Mouse (Mus musculus) liver, embryonic 16.5 days (tissue): ENCODE data around the gene Dcaf7. TPM values are rescaled to one million over a fixed set of nuclear protein-coding genes. Genes with fewer than 3 reads are reported as not detected.
"Not testable (repeated sequence)": the region's sequence is repeated elsewhere in the genome, so short reads cannot be mapped to it uniquely, and the experiment has no call there.

Experiments used
- ATAC-seq: fragments of 200-750 bp; cut with Nextera tagmentation; 2 replicates; pipeline ENCODE4 v1.8.0; 2017; ENCODE audit warnings: low read depth, mild to moderate bottlenecking, moderate number of reproducible peaks, moderate library complexity
- H3K27ac ChIP-seq: fragments of 300-500 bp; sonication (generic); 2 replicates; pipeline ENCODE4 v1.5.1; 2014; ENCODE audit warnings: mild to moderate bottlenecking, low read length
- H3K27me3 ChIP-seq: fragments of 300-500 bp; sonication (generic); 2 replicates; pipeline ENCODE4 v1.6.1; 2014; ENCODE audit warnings: low read depth, low read length, mixed read lengths; ENCODE audit not compliant: control insufficient read depth, insufficient read depth
- H3K36me3 ChIP-seq: fragments of 300-500 bp; sonication (generic); 2 replicates; pipeline ENCODE4 v1.6.1; 2014; ENCODE audit warnings: mild to moderate bottlenecking; ENCODE audit not compliant: control insufficient read depth, insufficient read depth
- H3K4me1 ChIP-seq: fragments of 300-500 bp; sonication (generic); 2 replicates; pipeline ENCODE4 v1.6.1; 2014; ENCODE audit warnings: low read depth, low read length, mixed read lengths; ENCODE audit not compliant: control insufficient read depth
- H3K4me2 ChIP-seq: fragments of 300-500 bp; sonication (generic); 2 replicates; pipeline ENCODE4 v1.6.1; 2014; ENCODE audit warnings: low read depth, low read length, mixed read lengths
- H3K4me3 ChIP-seq: fragments of 300-500 bp; sonication (generic); 2 replicates; pipeline ENCODE4 v1.5.1; 2014; ENCODE audit warnings: low read depth, mild to moderate bottlenecking, low read length
- H3K9ac ChIP-seq: fragments of 300-500 bp; sonication (generic); 2 replicates; pipeline ENCODE4 v1.6.1; 2014; ENCODE audit warnings: low read depth, low read length
- H3K9me3 ChIP-seq: fragments of 300-500 bp; sonication (generic); replicated peaks from 2 replicates; pipeline ENCODE4 v1.6.1; 2016; ENCODE audit warnings: low read length; ENCODE audit not compliant: control insufficient read depth
- WGBS: fragments of 180-500 bp; shearing (Covaris S2); extraction: QIAGEN DNeasy Blood & Tissue Kit; methylation state at CpG from one replicate; pipeline ENCODE4 v1.1.7; 2014; ENCODE audit not compliant: insufficient replicate concordance; 5-methylcytosine and 5-hydroxymethylcytosine counted together
- polyA plus RNA-seq: library from polyadenylated mRNA; unstranded; fragments of >200 nt; fragmentation: Nextera tagmentation; extraction: Ambion mirVana; gene quantifications from 2 replicates; pipeline ENCODE4 v1.2.1, GENCODE M21; 2015

Dcaf7 gene
- polyA plus RNA-seq, 1 experiment from 2014 or later, result 27.5 TPM

- peak within 1 kb of the TSS; percentile 85 for H3K9ac ChIP-seq
- under 1% methylated on average over 49 of the region's 49 CpGs for WGBS
- H3K27ac ChIP-seq, result peak within 1 kb of the TSS; percentile 83
- H3K4me3 ChIP-seq, result peak within 1 kb of the TSS; percentile 80
- H3K27me3 ChIP-seq, result no peaks in the 10 kb centered on the region
- peak; percentile 98 for ATAC-seq
- H3K4me2 ChIP-seq, result peak within 1 kb of the TSS; percentile 92
- peaks cover 16% of the 10 kb centered on the region for H3K4me1 ChIP-seq
- H3K36me3 ChIP-seq, result no peaks in the 10 kb centered on the region; the same call in 1 of the 2 replicates
- no peaks in the 10 kb centered on the region for H3K9me3 ChIP-seq
Observed at GRCm38 (mm10) chr11:106065923-106066571, 29.4 kb downstream of the Dcaf7 start, which contains the start of gene Taco1. Gene Taco1, plus strand, starts transcription at chr11:106066061.

GRCm38 (mm10) chr11:106066616-106067015 lies 29.9 kb downstream of the Dcaf7 start:
- peak overlapping the region; percentile 85 for H3K9ac ChIP-seq
- H3K27me3 ChIP-seq, H3K9me3 ChIP-seq, H3K36me3 ChIP-seq, ATAC-seq: not testable (repeated sequence)
- peak overlapping the region; percentile 92 for H3K4me2 ChIP-seq
- 8% methylated on average over 23 of the region's 23 CpGs for WGBS
- peak overlapping the region; percentile 83 for H3K27ac ChIP-seq
- peaks cover 16% of the 10 kb centered on the region for H3K4me1 ChIP-seq
- H3K4me3 ChIP-seq, result peak overlapping the region; percentile 80

- Histone ChIP-seq H3K9ac (no peak overlapping the region), H3K4me2 (no peak overlapping the region), H3K4me3 (no peak overlapping the region), H3K4me1 (no peaks in the 10 kb centered on the region), H3K9me3 (no peaks in the 10 kb centered on the region), H3K27ac (no peak overlapping the region), H3K27me3 (no peaks in the 10 kb centered on the region), H3K36me3 (peaks cover 6% of the 10 kb centered on the region)
- no peak for ATAC-seq
- WGBS, result 49% methylated on average over 3 of the region's 3 CpGs
Observed at GRCm38 (mm10) chr11:106073774-106074173, 37.1 kb downstream of the Dcaf7 start.

GRCm38 (mm10) chr11:106076321-106076720 lies 39.6 kb downstream of the Dcaf7 start:
- no peak overlapping the region for H3K4me3 ChIP-seq
- H3K9ac ChIP-seq, result no peak overlapping the region
- no peaks in the 10 kb centered on the region for H3K9me3 ChIP-seq
- H3K4me2 ChIP-seq, result no peak overlapping the region
- H3K27ac ChIP-seq, result no peak overlapping the region
- no peaks in the 10 kb centered on the region for H3K27me3 ChIP-seq
- no peaks in the 10 kb centered on the region for H3K4me1 ChIP-seq
- ATAC-seq, result peak; percentile 50
- WGBS, result under 1% methylated on average over 4 of the region's 4 CpGs
- peaks cover 6% of the 10 kb centered on the region for H3K36me3 ChIP-seq

GRCm38 (mm10) chr11:106083708-106084701 lies 47.3 kb downstream of the Dcaf7 start, which contains the start of gene Map3k3:
Gene Map3k3, plus strand, starts transcription at chr11:106084613.
- H3K36me3 ChIP-seq, result no peaks in the 10 kb centered on the region
- no peaks in the 10 kb centered on the region for H3K9me3 ChIP-seq
- peak within 1 kb of the TSS; percentile 87 for H3K4me3 ChIP-seq
- H3K27ac ChIP-seq, result peak within 1 kb of the TSS; percentile 92
- H3K9ac ChIP-seq, result peak within 1 kb of the TSS; percentile 80
- under 1% methylated on average over 69 of the region's 69 CpGs for WGBS
- peak within 1 kb of the TSS; percentile 92 for H3K4me2 ChIP-seq
- H3K4me1 ChIP-seq, result peaks cover 7% of the 10 kb centered on the region
- ATAC-seq, result peak; percentile 96
- peaks cover 13% of the 10 kb centered on the region for H3K27me3 ChIP-seq

GRCm38 (mm10) chr11:106084911-106085561 lies 48.4 kb downstream of the Dcaf7 start:
- WGBS, result under 1% methylated on average over 58 of the region's 61 CpGs
- Histone ChIP-seq H3K27me3 (peaks cover 13% of the 10 kb centered on the region), H3K27ac (peak overlapping the region; percentile 92)

GRCm38 (mm10) chr11:106098223-106098622 lies 61.6 kb downstream of the Dcaf7 start:
- Histone ChIP-seq H3K27ac (peak overlapping the region; percentile 41; the same call in 1 of the 2 replicates), H3K9ac (no peak overlapping the region), H3K4me3 (no peak overlapping the region), H3K4me2 (no peak overlapping the region), H3K9me3 (no peaks in the 10 kb centered on the region), H3K27me3 (no peaks in the 10 kb centered on the region), H3K4me1 (no peaks in the 10 kb centered on the region), H3K36me3 (no peaks in the 10 kb centered on the region)
- ATAC-seq, result 0 out of 2 replicates have a peak, but pooled peaks have one; percentile 32
- WGBS, result 32% methylated on average over 1 of the region's 1 CpGs

More at GRCm38 (mm10) chr11:106084911-106085561, 48.4 kb downstream of the Dcaf7 start:
- no peaks in the 10 kb centered on the region for H3K36me3 ChIP-seq
- peak overlapping the region; percentile 80 for H3K9ac ChIP-seq
- H3K9me3 ChIP-seq, result no peaks in the 10 kb centered on the region
- peak; percentile 52 for ATAC-seq
- H3K4me1 ChIP-seq, result peaks cover 7% of the 10 kb centered on the region
- H3K4me3 ChIP-seq, result peak overlapping the region; percentile 87
- H3K4me2 ChIP-seq, result peak overlapping the region; percentile 92

- Histone ChIP-seq H3K36me3 (no peaks in the 10 kb centered on the region), H3K4me1 (no peaks in the 10 kb centered on the region), H3K27me3 (no peaks in the 10 kb centered on the region), H3K9me3 (no peaks in the 10 kb centered on the region), H3K9ac (no peak overlapping the region), H3K4me2 (no peak overlapping the region), H3K4me3 (no peak overlapping the region), H3K27ac (no peak overlapping the region)
- ATAC-seq, result no peak
- 53% methylated on average over 3 of the region's 3 CpGs for WGBS
Observed at GRCm38 (mm10) chr11:106102866-106103265, 66.2 kb downstream of the Dcaf7 start.
